Mouse (Mus musculus): ENCODE data around the gene Paics. TPM values are rescaled to one million over a fixed set of nuclear protein-coding genes. Genes with fewer than 3 reads are reported as not detected.

Gene Paics
- polyA plus RNA-seq (2014; fragmentation: Illumina TruSeq; extraction: RNeasy Lipid Tissue Mini Kit (QIAGEN cat#74804); ENCODE audit: low read depth, low replicate concordance) = 425 TPM

DNA sequence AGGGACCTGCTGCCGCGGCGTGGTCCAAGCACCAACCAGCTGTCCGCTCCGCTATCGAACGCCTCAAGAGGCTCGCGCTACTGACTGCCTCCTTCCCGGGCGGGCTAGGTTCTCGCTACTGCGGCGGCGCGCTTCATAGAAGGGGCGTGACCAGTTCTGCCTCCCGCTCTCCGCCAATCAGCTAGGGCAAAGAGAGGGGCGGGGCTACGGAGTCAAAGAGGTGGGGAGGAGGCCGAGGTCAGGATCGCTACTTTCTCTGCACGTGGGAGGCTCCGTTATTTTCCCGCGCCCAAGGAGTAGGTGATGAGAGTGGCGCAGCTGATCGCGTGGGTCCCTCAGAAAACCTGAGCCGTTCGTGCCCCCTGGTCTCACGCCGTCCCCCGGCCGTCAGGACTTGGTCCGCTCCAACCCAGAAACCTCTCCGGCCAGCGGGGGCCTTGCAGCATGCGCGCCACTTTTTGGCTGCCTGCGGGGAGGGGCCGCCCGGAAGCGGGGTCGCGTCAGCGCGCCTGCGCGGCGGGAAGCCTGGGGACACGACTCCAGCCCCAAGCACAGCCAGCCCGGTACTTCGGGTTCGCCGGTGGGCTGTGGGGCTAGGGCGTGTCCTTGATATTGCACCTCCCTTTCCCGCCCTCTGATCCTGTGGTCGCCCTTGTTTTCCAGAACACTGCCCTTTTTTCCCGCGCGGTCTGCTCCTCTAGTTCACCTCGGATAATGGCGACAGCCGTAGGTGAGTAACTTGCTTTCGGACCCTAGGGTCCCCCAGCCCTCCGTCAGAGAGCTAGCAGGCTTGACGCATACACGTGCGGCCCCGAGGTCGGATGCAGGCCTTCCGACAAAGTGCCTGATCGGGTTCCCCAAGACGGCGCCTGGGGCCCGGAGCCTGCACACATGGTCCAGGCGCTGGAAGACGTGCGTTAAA, at the start of gene Paics, which contains the start of gene Ppat:
Paics (plus strand) TSS at position 202 of the 922 bp plus-strand sequence.
Ppat (minus strand) TSS at position 473 of the 922 bp plus-strand sequence.

DNA sequence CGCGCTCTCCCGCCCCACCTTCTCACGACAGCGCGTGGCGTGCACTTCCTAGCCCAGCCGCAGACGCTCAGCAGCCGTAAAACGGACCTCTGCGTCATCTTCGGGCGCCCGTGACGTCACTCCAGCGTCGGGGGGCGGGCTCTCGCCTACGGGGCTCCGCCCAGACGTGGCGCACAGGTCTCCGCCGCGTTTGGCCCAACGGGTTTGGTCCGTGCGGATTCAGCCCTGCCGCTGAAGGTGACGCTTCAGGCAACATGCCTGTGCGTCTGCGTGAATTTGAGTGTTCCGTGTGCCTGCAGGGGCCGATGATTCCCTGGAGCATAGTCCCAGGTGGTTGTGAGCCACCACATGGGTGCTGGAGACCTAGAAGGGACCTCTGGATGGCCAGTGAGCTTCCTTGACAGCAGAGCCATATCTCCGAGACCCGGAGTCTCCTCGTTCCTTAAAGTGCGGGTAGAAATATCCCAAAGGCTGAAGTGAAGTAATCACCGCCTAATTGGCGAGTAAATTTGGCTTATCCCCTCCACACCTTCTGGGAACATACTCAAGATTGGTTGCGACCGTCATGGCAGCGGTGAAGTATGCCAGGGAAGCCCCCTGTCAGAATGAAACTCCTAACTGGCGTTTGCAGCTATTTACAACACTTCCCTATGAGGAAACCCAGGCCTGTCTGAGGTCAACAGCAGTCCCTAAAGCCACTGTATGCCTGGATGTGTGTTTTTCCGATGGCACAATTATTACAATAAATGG, 45.5 kb upstream of the Paics start, which contains the start of gene Aasdh:
Aasdh (minus strand) TSS at position 110 of the 750 bp plus-strand sequence.

DNA sequence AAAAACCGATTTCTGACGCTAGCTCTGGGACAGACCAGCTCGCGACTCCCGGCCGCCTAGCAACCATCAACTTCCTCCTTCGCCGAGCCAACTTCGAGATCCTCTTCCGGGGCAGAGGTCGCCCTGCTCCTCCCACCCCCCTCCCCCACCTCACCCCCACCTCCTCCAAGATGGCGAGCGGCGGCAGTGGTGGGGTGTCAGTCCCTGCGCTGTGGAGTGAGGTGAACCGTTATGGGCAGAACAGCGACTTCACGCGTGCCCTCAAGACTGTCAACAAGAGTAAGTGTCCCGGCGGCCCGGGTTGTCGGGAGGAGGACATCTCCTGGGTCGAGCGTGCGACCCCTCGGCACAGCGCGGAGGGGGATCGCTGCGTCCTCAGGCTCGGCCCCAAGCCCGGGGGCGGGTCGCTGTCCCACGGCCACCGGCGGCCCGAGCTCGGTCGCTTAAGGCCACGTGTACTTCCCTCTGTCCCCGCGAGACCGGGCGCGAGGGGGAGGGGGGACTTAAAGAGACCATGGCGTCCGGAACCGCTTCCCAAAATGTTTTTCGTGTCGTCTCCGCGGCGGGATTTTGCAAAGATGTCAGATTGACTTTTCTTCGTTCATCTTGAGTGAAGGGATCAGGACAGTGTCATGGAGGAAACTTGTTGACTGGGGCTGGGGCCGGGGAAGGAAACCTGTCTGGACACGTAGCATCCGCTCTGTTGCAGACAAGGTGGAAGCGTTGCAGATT, 23.6 kb downstream of the Paics start, which contains the start of gene Srp72:
Srp72 (plus strand) TSS at position 130 of the 732 bp plus-strand sequence.

DNA sequence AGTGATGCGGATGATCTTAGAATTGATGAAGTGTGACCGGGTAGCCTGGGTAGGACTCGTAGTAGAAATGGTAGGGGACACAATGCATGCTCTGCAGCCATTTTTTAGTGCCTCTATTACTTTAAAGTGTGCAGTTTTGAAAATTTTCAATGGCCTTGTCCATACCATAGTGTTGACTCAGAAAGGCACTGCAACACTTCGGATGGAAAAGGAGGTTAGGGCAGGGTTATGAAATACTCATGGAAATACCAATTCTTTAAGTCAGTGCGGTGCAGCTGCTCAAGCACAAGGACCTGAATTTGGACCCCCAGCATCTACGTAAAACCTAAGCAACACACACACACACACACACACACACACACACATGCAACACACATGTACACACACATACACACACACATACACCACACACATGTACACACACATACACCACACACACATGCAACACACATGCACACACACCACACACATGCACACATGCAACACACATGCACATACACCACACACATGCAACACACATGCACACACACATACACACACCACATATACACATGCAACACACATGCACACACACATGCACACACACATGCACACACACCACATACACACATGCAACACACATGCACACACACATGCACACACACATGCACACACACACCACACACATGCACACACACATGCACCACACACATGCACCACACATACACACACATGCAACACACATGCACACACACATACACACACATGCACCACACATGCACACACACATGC, 53.1 kb downstream of the Paics start, which contains the start of gene Arl9:
Arl9 (plus strand) TSS at position 5 of the 771 bp plus-strand sequence.

DNA sequence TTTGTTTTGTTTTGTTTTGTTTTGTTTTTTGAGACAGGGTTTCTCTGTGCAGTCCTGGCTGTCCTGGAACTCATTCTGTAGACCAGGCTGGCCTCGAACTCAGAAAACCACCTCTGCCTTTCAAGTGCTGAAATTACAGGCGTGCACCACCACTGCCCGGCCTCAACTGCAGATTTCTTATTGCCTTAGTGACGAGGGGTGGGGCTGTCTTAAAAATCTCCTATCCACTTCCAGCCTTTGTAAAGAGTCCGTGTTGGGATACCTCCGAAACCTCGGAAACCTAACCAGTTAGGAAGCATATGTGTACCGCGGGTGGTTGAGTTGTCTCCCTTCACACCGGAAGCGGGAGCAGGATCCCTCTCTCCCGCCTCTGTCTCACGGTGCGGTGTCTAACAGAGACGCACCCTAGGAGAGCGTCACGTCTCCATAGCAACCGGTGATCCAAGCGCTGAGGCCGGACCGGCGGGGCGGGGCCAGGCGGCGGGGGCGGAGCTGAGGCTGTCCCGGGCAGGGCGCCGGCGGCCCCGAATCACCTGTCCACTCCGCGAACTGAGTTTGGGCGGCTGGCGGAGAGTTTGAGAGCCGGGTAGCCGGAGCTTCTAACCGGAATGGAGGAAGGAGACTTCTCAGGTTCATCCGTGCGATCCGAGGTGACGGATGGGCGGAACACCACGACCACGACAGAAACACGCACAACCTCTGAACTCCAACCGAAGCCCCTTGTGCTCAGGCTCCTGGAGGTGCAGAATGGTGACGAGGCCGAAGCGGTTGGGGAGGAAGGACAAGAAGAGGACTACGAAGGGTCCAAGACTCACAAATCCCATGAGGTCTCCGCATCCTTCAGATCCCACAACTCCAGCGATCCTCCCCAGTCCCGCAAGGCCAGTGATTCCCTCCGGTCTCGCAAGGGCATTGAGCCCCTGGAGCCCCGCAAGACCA, 64.7 kb downstream of the Paics start, which contains the start of gene Thegl:
Thegl (plus strand) TSS at position 480 of the 939 bp plus-strand sequence.

Other genes starting within 250 kb of the Paics start
- gene Aasdh, start 45.8 kb upstream of the Paics start, polyA plus RNA-seq (2014; fragmentation: Illumina TruSeq; extraction: RNeasy Lipid Tissue Mini Kit (QIAGEN cat#74804); ENCODE audit: low read depth, low replicate concordance) = 27.9 TPM
- 32.1 TPM for gene Ppat, start 271 bp downstream of the Paics start, polyA plus RNA-seq (2014; fragmentation: Illumina TruSeq; extraction: RNeasy Lipid Tissue Mini Kit (QIAGEN cat#74804); ENCODE audit: low read depth, low replicate concordance)
- gene Srp72, start 23.4 kb downstream of the Paics start, polyA plus RNA-seq (2014; fragmentation: Illumina TruSeq; extraction: RNeasy Lipid Tissue Mini Kit (QIAGEN cat#74804); ENCODE audit: low read depth, low replicate concordance) = 275 TPM
- gene Arl9, start 52.7 kb downstream of the Paics start, polyA plus RNA-seq (2014; fragmentation: Illumina TruSeq; extraction: RNeasy Lipid Tissue Mini Kit (QIAGEN cat#74804); ENCODE audit: low read depth, low replicate concordance) = not detected
- gene Thegl, start 64.7 kb downstream of the Paics start, polyA plus RNA-seq (2014; fragmentation: Illumina TruSeq; extraction: RNeasy Lipid Tissue Mini Kit (QIAGEN cat#74804); ENCODE audit: low read depth, low replicate concordance) = not detected
- 1.3 TPM for gene Hopx, start 163.8 kb downstream of the Paics start, polyA plus RNA-seq (2014; fragmentation: Illumina TruSeq; extraction: RNeasy Lipid Tissue Mini Kit (QIAGEN cat#74804); ENCODE audit: low read depth, low replicate concordance)